Mouse (Mus musculus): ENCODE data around the gene Gm11639. TPM values are rescaled to one million over a fixed set of nuclear protein-coding genes. Genes with fewer than 3 reads are reported as not detected.

The Gm11639 gene
- total and polyA plus RNA-seq, 2 experiments from 2014 or later, result 0.01 TPM; not detected in 1

DNA sequence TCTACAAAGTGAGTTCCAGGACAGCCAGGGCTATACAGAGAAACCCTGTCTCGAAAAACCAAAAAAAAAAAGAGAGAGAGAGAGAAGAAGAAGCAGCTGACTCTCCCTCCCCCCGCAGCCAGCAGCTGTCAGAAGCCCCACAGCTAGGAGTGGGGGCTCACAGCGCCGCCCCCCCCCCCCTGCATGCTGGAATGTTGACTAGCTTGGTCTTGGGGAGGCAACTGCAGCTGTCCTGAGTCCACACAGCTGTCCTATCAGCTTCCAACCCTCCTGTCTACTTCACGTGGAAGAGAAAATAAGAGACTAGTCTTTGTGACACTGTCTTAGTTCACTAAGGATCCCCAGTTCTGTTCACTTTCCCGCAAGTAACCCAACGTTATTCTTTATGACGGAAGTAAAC lies 287.0 kb downstream of the Gm11639 start:
- no peaks in the 10 kb centered on the region for H3K27me3 ChIP-seq (ENCODE audit: control insufficient read depth, insufficient read depth, low read length)
- H3K4me1 ChIP-seq (ENCODE audit: control insufficient read depth, insufficient read depth), result no peaks in the 10 kb centered on the region
- DNase-seq (ENCODE audit: low spot score), result no peak
- no peak overlapping the region for H3K27ac ChIP-seq (ENCODE audit: low read depth)
- no peak overlapping the region for H3K4me2 ChIP-seq (ENCODE audit: low read depth, low read length)
- H3K4me3 ChIP-seq (ENCODE audit: low read depth, low read length), result no peak overlapping the region
- TF ChIP-seq CTCF (IDR thresholded peaks at IDR 0.05; ENCODE audit: low read depth) (no peak), EP300 (IDR thresholded peaks at IDR 0.05; ENCODE audit: low read depth) (no peak)
- no peak overlapping the region for H3K9ac ChIP-seq (replicated peaks; ENCODE audit: low read depth, low read length)
- ATAC-seq (ENCODE audit: insufficient read depth, low read depth), result no peak
- 70% methylated on average over 8 of the region's 8 CpGs for WGBS
- no peaks in the 10 kb centered on the region for H3K36me3 ChIP-seq (replicated peaks; ENCODE audit: control insufficient read depth, insufficient read depth, low read length)
- H3K9me3 ChIP-seq (replicated peaks; ENCODE audit: control insufficient read depth, low read length), result no peaks in the 10 kb centered on the region

DNA sequence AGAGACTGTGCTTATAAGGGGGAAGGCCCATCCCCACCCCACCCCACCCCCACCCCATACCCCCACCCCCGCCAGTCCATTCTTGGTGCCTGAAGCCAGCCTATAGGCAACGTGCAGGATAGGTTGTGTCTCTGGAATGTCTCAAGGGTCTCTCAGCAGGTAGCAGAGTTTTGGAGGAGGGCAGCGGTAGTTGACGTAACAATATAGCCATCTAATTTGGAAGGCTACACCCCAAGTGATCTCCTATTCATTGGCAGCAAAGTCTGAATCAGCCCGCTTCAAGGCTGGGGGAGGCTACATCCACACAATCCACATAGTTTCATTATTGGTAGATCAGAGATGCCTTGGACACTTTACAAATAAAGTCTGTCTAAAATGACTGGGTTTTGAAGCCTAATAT lies 292.5 kb downstream of the Gm11639 start:
- no peak overlapping the region for H3K27ac ChIP-seq (ENCODE audit: low read depth)
- DNase-seq (ENCODE audit: low spot score), result no peak
- no peak overlapping the region for H3K9ac ChIP-seq (replicated peaks; ENCODE audit: low read depth, low read length)
- H3K4me3 ChIP-seq (ENCODE audit: low read depth, low read length), result no peak overlapping the region
- TF ChIP-seq EP300 (IDR thresholded peaks at IDR 0.05; ENCODE audit: low read depth), result no peak
- no peak for TF ChIP-seq CTCF (IDR thresholded peaks at IDR 0.05; ENCODE audit: low read depth)
- ATAC-seq (ENCODE audit: insufficient read depth, low read depth), result no peak
- no peaks in the 10 kb centered on the region for H3K4me1 ChIP-seq (ENCODE audit: control insufficient read depth, insufficient read depth)
- H3K9me3 ChIP-seq (replicated peaks; ENCODE audit: control insufficient read depth, low read length), result no peaks in the 10 kb centered on the region
- H3K4me2 ChIP-seq (ENCODE audit: low read depth, low read length), result no peak overlapping the region
- WGBS, result 77% methylated on average over 5 of the region's 5 CpGs
- no peaks in the 10 kb centered on the region for H3K27me3 ChIP-seq (ENCODE audit: control insufficient read depth, insufficient read depth, low read length)
- H3K36me3 ChIP-seq (replicated peaks; ENCODE audit: control insufficient read depth, insufficient read depth, low read length), result no peaks in the 10 kb centered on the region

GRCm38 (mm10) chr11:104981342-104982055 lies 296.0 kb downstream of the Gm11639 start:
- Histone ChIP-seq H3K9me3 (replicated peaks; ENCODE audit: control insufficient read depth, low read length) (no peaks in the 10 kb centered on the region), H3K36me3 (replicated peaks; ENCODE audit: control insufficient read depth, insufficient read depth, low read length) (no peaks in the 10 kb centered on the region), H3K4me1 (ENCODE audit: control insufficient read depth, insufficient read depth) (no peaks in the 10 kb centered on the region; the same call in 1 of the 2 replicates), H3K9ac (replicated peaks; ENCODE audit: low read depth, low read length) (no peak overlapping the region), H3K4me2 (ENCODE audit: low read depth, low read length) (peak overlapping the region; percentile 31), H3K27ac (ENCODE audit: low read depth) (no peak overlapping the region), H3K4me3 (ENCODE audit: low read depth, low read length) (no peak overlapping the region), H3K27me3 (ENCODE audit: control insufficient read depth, insufficient read depth, low read length) (no peaks in the 10 kb centered on the region)
- DNase-seq (ENCODE audit: low spot score) (no peak), ATAC-seq (ENCODE audit: insufficient read depth, low read depth) (no peak)
- TF ChIP-seq EP300 (IDR thresholded peaks at IDR 0.05; ENCODE audit: low read depth) (no peak), CTCF (IDR thresholded peaks at IDR 0.05; ENCODE audit: low read depth) (no peak)
- WGBS, result 16% methylated on average over 15 of the region's 15 CpGs

- no peaks in the 10 kb centered on the region for H3K27me3 ChIP-seq (ENCODE audit: control insufficient read depth, insufficient read depth, low read length)
- WGBS, result 60% methylated on average over 2 of the region's 2 CpGs
- TF ChIP-seq CTCF (IDR thresholded peaks at IDR 0.05; ENCODE audit: low read depth), result no peak
- TF ChIP-seq EP300 (IDR thresholded peaks at IDR 0.05; ENCODE audit: low read depth), result no peak
Observed at GRCm38 (mm10) chr11:105009232-105009631, 323.7 kb downstream of the Gm11639 start.

GRCm38 (mm10) chr11:105021071-105021470 lies 335.6 kb downstream of the Gm11639 start:
- DNase-seq (ENCODE audit: low spot score) (no peak), ATAC-seq (ENCODE audit: insufficient read depth, low read depth) (no peak)
- Histone ChIP-seq H3K4me1 (ENCODE audit: control insufficient read depth, insufficient read depth) (no peaks in the 10 kb centered on the region), H3K27me3 (ENCODE audit: control insufficient read depth, insufficient read depth, low read length) (no peaks in the 10 kb centered on the region), H3K27ac (ENCODE audit: low read depth) (no peak overlapping the region), H3K4me2 (ENCODE audit: low read depth, low read length) (no peak overlapping the region), H3K9me3 (replicated peaks; ENCODE audit: control insufficient read depth, low read length) (no peaks in the 10 kb centered on the region), H3K36me3 (replicated peaks; ENCODE audit: control insufficient read depth, insufficient read depth, low read length) (no peaks in the 10 kb centered on the region), H3K9ac (replicated peaks; ENCODE audit: low read depth, low read length) (no peak overlapping the region), H3K4me3 (ENCODE audit: low read depth, low read length) (no peak overlapping the region)
- 59% methylated on average over 7 of the region's 7 CpGs for WGBS
- no peak for TF ChIP-seq EP300 (IDR thresholded peaks at IDR 0.05; ENCODE audit: low read depth)
- peak; percentile 28; the same call in 1 of the 2 replicates for TF ChIP-seq CTCF (IDR thresholded peaks at IDR 0.05; ENCODE audit: low read depth)

More at GRCm38 (mm10) chr11:105009232-105009631, 323.7 kb downstream of the Gm11639 start:
- no peak overlapping the region for H3K27ac ChIP-seq (ENCODE audit: low read depth)
- no peak overlapping the region for H3K9ac ChIP-seq (replicated peaks; ENCODE audit: low read depth, low read length)
- no peaks in the 10 kb centered on the region for H3K4me1 ChIP-seq (ENCODE audit: control insufficient read depth, insufficient read depth)
- ATAC-seq (ENCODE audit: insufficient read depth, low read depth) (no peak), DNase-seq (ENCODE audit: low spot score) (no peak)
- H3K4me3 ChIP-seq (ENCODE audit: low read depth, low read length), result no peak overlapping the region
- no peaks in the 10 kb centered on the region for H3K9me3 ChIP-seq (replicated peaks; ENCODE audit: control insufficient read depth, low read length)
- no peaks in the 10 kb centered on the region for H3K36me3 ChIP-seq (replicated peaks; ENCODE audit: control insufficient read depth, insufficient read depth, low read length)
- H3K4me2 ChIP-seq (ENCODE audit: low read depth, low read length), result no peak overlapping the region

Measured in heart, postnatal 0 days (tissue).